Mouse (Mus musculus): Measurements from ENCODE around the gene Wdr60. TPM values are rescaled to one million over a fixed set of nuclear protein-coding genes. Genes with fewer than 3 reads are reported as not detected.
A peak's percentile ranks its signal among the peaks of the same experiment; 100 is the strongest.
"Not testable (repeated sequence)": the region's sequence is repeated elsewhere in the genome, so short reads cannot be mapped to it uniquely, and the experiment has no call there.

Gene Wdr60
- polyA plus RNA-seq, 2 experiments: 2.1 to 2.2 TPM

- peaks cover 25 to 39% of the 10 kb centered on the region in 2 experiments for H3K4me1 ChIP-seq (replicated peaks; ENCODE audit: control insufficient read depth in 2 of 2, insufficient read depth in 2 of 2, low read length in 1 of 2)
- no peak overlapping the region for H3K9ac ChIP-seq (replicated peaks)
- peak overlapping the region; percentile 7; the same call in 1 of the 2 replicates for H3K27ac ChIP-seq
- no peak overlapping the region for H3K4me3 ChIP-seq (ENCODE audit: insufficient read depth in 1 of 2, low read depth in 2 of 2, low read length in 2 of 2)
- no peak for DNase-seq (ENCODE audit: low read depth in 3 of 3, low spot score in 3 of 3)
- H3K4me2 ChIP-seq (ENCODE audit: low read depth): no peak overlapping the region
- no peaks in the 10 kb centered on the region for H3K27me3 ChIP-seq (ENCODE audit: control insufficient read depth, insufficient read depth, low read length)
- no peaks in the 10 kb centered on the region for H3K36me3 ChIP-seq (replicated peaks; ENCODE audit: control insufficient read depth, insufficient read depth, low read depth)
- no peak for ATAC-seq (ENCODE audit: insufficient read depth)
- no peaks in the 10 kb centered on the region for H3K9me3 ChIP-seq (ENCODE audit: control insufficient read depth, low read length)
- 57% methylated on average over 1 of the region's 1 CpGs for WGBS (ENCODE audit: insufficient replicate concordance)
- TF ChIP-seq CTCF (IDR thresholded peaks at IDR 0.05; ENCODE audit: low read depth): no peak
- no peak for TF ChIP-seq EP300 (IDR thresholded peaks at IDR 0.05; ENCODE audit: low read depth)
These were observed 15.7 kb upstream of the Wdr60 start for GRCm38 (mm10) chr12:116278541-116278940.

DNA sequence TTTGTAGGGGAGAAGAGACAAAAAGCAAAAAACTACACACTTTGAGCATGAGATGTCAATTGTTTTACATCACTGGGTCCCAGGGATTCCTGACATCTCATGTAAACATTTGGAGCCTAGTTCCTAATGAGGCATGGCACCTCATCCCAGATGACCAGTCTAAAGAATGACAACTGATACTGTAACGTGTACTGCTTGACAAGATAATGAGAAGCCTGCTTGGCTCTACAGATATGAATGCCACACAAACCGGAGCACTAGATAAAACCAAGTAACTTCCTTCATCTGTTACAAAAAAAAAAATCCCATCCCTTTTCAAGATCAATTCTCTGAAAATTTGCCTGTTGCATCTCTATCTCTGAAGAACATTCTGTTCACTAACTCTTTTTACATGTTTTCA, 14.1 kb upstream of the Wdr60 start:
- H3K9ac ChIP-seq (replicated peaks): no peak overlapping the region; the same call in 1 of the 2 replicates
- no peaks in the 10 kb centered on the region for H3K9me3 ChIP-seq (ENCODE audit: control insufficient read depth, low read length)
- H3K36me3 ChIP-seq (replicated peaks; ENCODE audit: control insufficient read depth, insufficient read depth, low read depth): no peaks in the 10 kb centered on the region
- peak; percentile 90 for TF ChIP-seq EP300 (IDR thresholded peaks at IDR 0.05; ENCODE audit: low read depth)
- no peak for TF ChIP-seq CTCF (IDR thresholded peaks at IDR 0.05; ENCODE audit: low read depth)
- H3K4me3 ChIP-seq (ENCODE audit: insufficient read depth in 1 of 2, low read depth in 2 of 2, low read length in 2 of 2): no peak overlapping the region
- H3K4me2 ChIP-seq (ENCODE audit: low read depth): peak overlapping the region; percentile 44
- ATAC-seq (ENCODE audit: insufficient read depth) (no peak), DNase-seq (ENCODE audit: low read depth in 3 of 3, low spot score in 3 of 3) (peak in 1 of 3 experiments; percentile 60)
- H3K27me3 ChIP-seq (ENCODE audit: control insufficient read depth, insufficient read depth, low read length): no peaks in the 10 kb centered on the region
- H3K4me1 ChIP-seq (replicated peaks; ENCODE audit: control insufficient read depth in 2 of 2, insufficient read depth in 2 of 2, low read length in 1 of 2): peaks cover 22 to 41% of the 10 kb centered on the region in 2 experiments
- WGBS (ENCODE audit: insufficient replicate concordance): 11% methylated on average over 2 of the region's 2 CpGs
- H3K27ac ChIP-seq: peak overlapping the region; percentile 16

DNA sequence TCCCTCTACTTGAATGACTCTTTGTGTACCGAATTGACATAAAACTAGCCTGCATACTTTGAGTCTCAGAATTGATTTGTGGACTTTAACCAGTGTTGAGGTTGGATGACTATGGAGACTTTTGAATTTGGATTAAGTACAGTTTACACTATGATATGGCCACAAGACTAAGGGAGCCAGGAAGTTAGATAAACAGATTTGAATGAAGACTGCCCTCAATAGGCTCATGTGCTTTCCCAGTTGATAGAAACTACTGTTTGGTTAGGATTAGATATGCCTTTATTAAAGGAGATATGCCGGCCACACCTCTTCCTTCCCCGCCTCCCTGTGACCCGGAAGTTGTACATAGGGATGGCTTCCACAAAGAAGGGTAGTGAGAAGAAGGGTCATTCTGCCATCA, 12.8 kb upstream of the Wdr60 start:
- H3K9ac ChIP-seq (replicated peaks): no peak overlapping the region
- no peak for DNase-seq (ENCODE audit: low read depth in 3 of 3, low spot score in 3 of 3)
- H3K36me3 ChIP-seq (replicated peaks; ENCODE audit: control insufficient read depth, insufficient read depth, low read depth): no peaks in the 10 kb centered on the region
- no peak overlapping the region for H3K4me2 ChIP-seq (ENCODE audit: low read depth)
- TF ChIP-seq CTCF (IDR thresholded peaks at IDR 0.05; ENCODE audit: low read depth) (no peak), EP300 (IDR thresholded peaks at IDR 0.05; ENCODE audit: low read depth) (no peak)
- peaks cover 22 to 41% of the 10 kb centered on the region in 2 experiments for H3K4me1 ChIP-seq (replicated peaks; ENCODE audit: control insufficient read depth in 2 of 2, insufficient read depth in 2 of 2, low read length in 1 of 2)
- H3K27ac ChIP-seq: no peak overlapping the region
- ATAC-seq (ENCODE audit: insufficient read depth): no peak
- no peak overlapping the region for H3K4me3 ChIP-seq (ENCODE audit: insufficient read depth in 1 of 2, low read depth in 2 of 2, low read length in 2 of 2)
- no peaks in the 10 kb centered on the region for H3K9me3 ChIP-seq (ENCODE audit: control insufficient read depth, low read length)
- H3K27me3 ChIP-seq (ENCODE audit: control insufficient read depth, insufficient read depth, low read length): no peaks in the 10 kb centered on the region
- 57% methylated on average over 4 of the region's 4 CpGs for WGBS (ENCODE audit: insufficient replicate concordance)

- not testable (repeated sequence) for H3K9ac ChIP-seq (replicated peaks); H3K27ac ChIP-seq; H3K36me3 ChIP-seq (replicated peaks; ENCODE audit: control insufficient read depth, insufficient read depth, low read depth); H3K4me3 ChIP-seq (ENCODE audit: insufficient read depth in 1 of 2, low read depth in 2 of 2, low read length in 2 of 2); H3K4me2 ChIP-seq (ENCODE audit: low read depth); DNase-seq (ENCODE audit: low read depth in 3 of 3, low spot score in 3 of 3); H3K27me3 ChIP-seq (ENCODE audit: control insufficient read depth, insufficient read depth, low read length); H3K9me3 ChIP-seq (ENCODE audit: control insufficient read depth, low read length); ATAC-seq (ENCODE audit: insufficient read depth)
- H3K4me1 ChIP-seq (replicated peaks; ENCODE audit: control insufficient read depth in 2 of 2, insufficient read depth in 2 of 2, low read length in 1 of 2): peaks cover 21 to 41% of the 10 kb centered on the region in 2 experiments
- WGBS (ENCODE audit: insufficient replicate concordance): 81% methylated on average over 2 of the region's 2 CpGs
These were observed 12.3 kb upstream of the Wdr60 start, which contains the start of gene Gm11027 for GRCm38 (mm10) chr12:116275086-116275485. TSS of gene Gm11027 (plus strand) at chr12:116275386.

DNA sequence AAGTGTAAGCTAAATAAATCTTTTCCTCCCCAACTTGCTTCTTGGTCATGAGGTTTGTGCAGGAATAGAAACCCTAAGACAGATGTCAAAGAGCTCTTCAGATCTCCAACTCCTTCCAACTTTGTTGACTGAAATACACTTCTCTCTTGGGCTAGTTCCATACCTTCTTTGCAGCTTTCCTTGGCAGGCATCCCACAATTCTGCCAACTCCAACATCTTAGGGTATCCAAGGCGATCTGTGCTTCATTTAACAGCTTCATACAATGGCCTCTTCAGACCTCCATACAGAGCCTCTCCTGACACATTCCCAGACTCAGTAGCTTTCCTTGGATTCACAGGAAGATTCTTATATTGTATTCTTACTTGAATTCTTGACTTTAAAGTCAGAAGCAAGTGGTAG, 10.9 kb upstream of the Wdr60 start:
- H3K4me3 ChIP-seq (ENCODE audit: insufficient read depth in 1 of 2, low read depth in 2 of 2, low read length in 2 of 2): no peak overlapping the region
- H3K9ac ChIP-seq (replicated peaks): no peak overlapping the region
- H3K27me3 ChIP-seq (ENCODE audit: control insufficient read depth, insufficient read depth, low read length): no peaks in the 10 kb centered on the region
- WGBS (ENCODE audit: insufficient replicate concordance): 47% methylated on average over 1 of the region's 1 CpGs
- DNase-seq (ENCODE audit: low read depth in 3 of 3, low spot score in 3 of 3): no peak
- H3K4me1 ChIP-seq (replicated peaks; ENCODE audit: control insufficient read depth in 2 of 2, insufficient read depth in 2 of 2, low read length in 1 of 2): peaks cover 19 to 38% of the 10 kb centered on the region in 2 experiments
- TF ChIP-seq CTCF (IDR thresholded peaks at IDR 0.05; ENCODE audit: low read depth): no peak
- no peak for TF ChIP-seq EP300 (IDR thresholded peaks at IDR 0.05; ENCODE audit: low read depth)
- H3K36me3 ChIP-seq (replicated peaks; ENCODE audit: control insufficient read depth, insufficient read depth, low read depth): no peaks in the 10 kb centered on the region
- H3K27ac ChIP-seq: no peak overlapping the region
- no peak overlapping the region for H3K4me2 ChIP-seq (ENCODE audit: low read depth)
- no peaks in the 10 kb centered on the region for H3K9me3 ChIP-seq (ENCODE audit: control insufficient read depth, low read length)
- no peak for ATAC-seq (ENCODE audit: insufficient read depth)
